Mouse (Mus musculus) hindbrain, embryonic 13.5 days (tissue): ENCODE results near the gene Gm17657. TPM values are rescaled to one million over a fixed set of nuclear protein-coding genes. Genes with fewer than 3 reads are reported as not detected.
"Not testable (repeated sequence)": the region's sequence is repeated elsewhere in the genome, so short reads cannot be mapped to it uniquely, and the experiment has no call there.

Experiments used
- ATAC-seq: fragments of 200-750 bp; cut with Nextera tagmentation; 2 replicates; pipeline ENCODE4 v1.8.0; 2017; ENCODE audit warnings: moderate TSS enrichment; ENCODE audit not compliant: low FRiP score
- H3K27ac ChIP-seq: fragments of 300-500 bp; sonication (generic); 2 replicates; pipeline ENCODE4 v1.5.1; 2015; ENCODE audit warnings: inconsistent platforms, mild to moderate bottlenecking, moderate library complexity
- H3K27me3 ChIP-seq: fragments of 300-500 bp; sonication (generic); 2 replicates; pipeline ENCODE4 v1.6.1; 2015; ENCODE audit warnings: mild to moderate bottlenecking, inconsistent platforms
- H3K36me3 ChIP-seq: fragments of 300-500 bp; sonication (generic); 2 replicates; pipeline ENCODE4 v1.6.1; 2015; ENCODE audit warnings: mild to moderate bottlenecking, inconsistent platforms
- H3K4me1 ChIP-seq: fragments of 300-500 bp; sonication (generic); replicated peaks from 2 replicates; pipeline ENCODE4 v1.6.1; 2015; ENCODE audit warnings: inconsistent platforms
- H3K4me2 ChIP-seq: fragments of 300-500 bp; sonication (generic); 2 replicates; pipeline ENCODE4 v1.6.1; 2015; ENCODE audit warnings: inconsistent platforms, mild to moderate bottlenecking, moderate library complexity
- H3K4me3 ChIP-seq: fragments of 300-500 bp; sonication (generic); 2 replicates; pipeline ENCODE4 v1.5.1; 2015; ENCODE audit warnings: mild to moderate bottlenecking, inconsistent platforms
- H3K9ac ChIP-seq: fragments of 300-500 bp; sonication (generic); 2 replicates; pipeline ENCODE4 v1.6.1; 2015; ENCODE audit warnings: mild to moderate bottlenecking, inconsistent platforms
- H3K9me3 ChIP-seq: fragments of 300-500 bp; sonication (generic); 2 replicates; pipeline ENCODE4 v1.6.1; 2016; ENCODE audit warnings: inconsistent platforms
- WGBS: fragments of 180-500 bp; shearing (Covaris S2); methylation state at CpG from one replicate; pipeline ENCODE4 v1.1.7; 2015; 5-methylcytosine and 5-hydroxymethylcytosine counted together
- polyA plus RNA-seq: library from polyadenylated mRNA; unstranded; fragments of >200 nt; fragmentation: Nextera tagmentation; extraction: Ambion mirVana; gene quantifications from 2 replicates; pipeline ENCODE4 v1.2.1, GENCODE M21; 2015

Gene Gm17657
- polyA plus RNA-seq, 1 experiment from 2014 or later, result not detected

GRCm38 (mm10) chr17:29513044-29513730, 36.3 kb downstream of the Gm17657 start:
- H3K27me3 ChIP-seq, result no peaks in the 10 kb centered on the region
- no peak overlapping the region for H3K4me2 ChIP-seq
- H3K27ac ChIP-seq, result no peak overlapping the region
- peak; percentile 43; the same call in 1 of the 2 replicates for ATAC-seq
- 41% methylated on average over 13 of the region's 13 CpGs for WGBS
- no peaks in the 10 kb centered on the region for H3K9me3 ChIP-seq
- H3K36me3 ChIP-seq, result no peaks in the 10 kb centered on the region
- H3K9ac ChIP-seq, result no peak overlapping the region
- no peaks in the 10 kb centered on the region for H3K4me1 ChIP-seq
- no peak overlapping the region for H3K4me3 ChIP-seq

DNA sequence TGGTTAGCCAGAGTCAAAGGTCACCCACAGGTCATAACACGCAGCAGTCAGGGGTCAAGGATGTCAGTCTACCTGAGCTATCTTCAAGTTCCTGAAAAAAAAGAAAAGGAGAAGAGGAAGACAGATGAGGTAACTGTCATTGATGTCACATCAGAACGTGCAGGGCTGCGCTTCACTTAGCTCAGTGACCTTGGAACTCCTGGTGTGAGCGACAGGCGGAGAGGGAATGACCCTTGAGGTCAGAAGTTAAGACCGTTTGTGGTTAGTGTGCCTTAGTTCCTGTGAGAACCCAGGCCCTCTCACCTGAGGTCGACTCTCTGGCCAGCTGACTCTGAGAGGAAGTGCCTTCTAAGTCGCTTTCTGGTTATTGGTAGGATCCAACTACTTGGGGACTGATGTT, 38.7 kb downstream of the Gm17657 start:
- Histone ChIP-seq H3K9ac (no peak overlapping the region), H3K4me1 (no peaks in the 10 kb centered on the region), H3K9me3 (no peaks in the 10 kb centered on the region), H3K36me3 (no peaks in the 10 kb centered on the region), H3K27ac (no peak overlapping the region), H3K4me2 (no peak overlapping the region), H3K4me3 (no peak overlapping the region), H3K27me3 (no peaks in the 10 kb centered on the region)
- ATAC-seq, result no peak
- 60% methylated on average over 8 of the region's 8 CpGs for WGBS

DNA sequence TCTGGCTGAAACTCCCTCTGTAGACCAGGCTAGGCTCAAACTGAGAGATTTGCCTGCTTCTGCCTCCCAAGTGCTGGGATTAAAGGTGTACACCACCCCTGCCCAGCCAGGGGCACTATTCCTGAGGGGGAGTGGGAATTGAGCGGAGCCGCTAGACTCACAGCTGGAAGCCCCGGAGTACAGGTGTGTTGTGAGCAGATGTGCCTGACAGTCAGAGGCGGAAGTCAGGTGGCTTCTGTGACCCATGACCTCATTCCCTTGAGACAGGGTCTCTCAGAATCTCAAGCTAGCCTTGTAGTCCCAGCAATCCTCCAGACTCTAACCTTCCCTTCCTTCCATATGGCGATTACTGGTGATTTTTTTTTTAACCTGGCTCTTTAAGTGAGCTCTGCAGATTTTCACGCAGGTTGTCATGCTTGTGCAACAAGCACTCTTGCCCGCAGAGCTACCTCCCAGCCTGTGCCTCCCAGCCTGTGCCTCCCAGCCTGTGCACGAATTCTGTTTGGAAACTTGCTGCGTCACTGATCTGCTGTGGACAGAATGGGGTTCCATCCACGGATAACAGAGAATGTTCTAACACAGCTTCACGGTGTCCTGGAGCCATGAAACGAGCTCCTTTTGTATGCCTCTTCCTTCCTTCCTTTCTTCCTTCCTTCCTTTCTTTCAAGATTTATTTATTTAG, 40.4 kb downstream of the Gm17657 start:
- Histone ChIP-seq H3K4me2 (no peak overlapping the region), H3K9me3 (no peaks in the 10 kb centered on the region), H3K36me3 (no peaks in the 10 kb centered on the region), H3K9ac (no peak overlapping the region), H3K27ac (no peak overlapping the region), H3K4me1 (no peaks in the 10 kb centered on the region), H3K4me3 (no peak overlapping the region), H3K27me3 (0 out of 2 replicates have a peak, but pooled peaks cover 3% of the 10 kb centered on the region)
- WGBS, result 73% methylated on average over 12 of the region's 12 CpGs
- ATAC-seq, result no peak

- Histone ChIP-seq H3K9ac (no peak overlapping the region), H3K27ac (no peak overlapping the region), H3K9me3 (no peaks in the 10 kb centered on the region), H3K27me3 (0 out of 2 replicates have a peak, but pooled peaks cover 11% of the 10 kb centered on the region), H3K4me2 (no peak overlapping the region), H3K4me3 (no peak overlapping the region), H3K36me3 (no peaks in the 10 kb centered on the region), H3K4me1 (peaks cover 3% of the 10 kb centered on the region; the same call in 1 of the 2 replicates)
- WGBS, result 76% methylated on average over 5 of the region's 5 CpGs
- no peak for ATAC-seq
Observed at GRCm38 (mm10) chr17:29503700-29504099, 45.7 kb downstream of the Gm17657 start.

DNA sequence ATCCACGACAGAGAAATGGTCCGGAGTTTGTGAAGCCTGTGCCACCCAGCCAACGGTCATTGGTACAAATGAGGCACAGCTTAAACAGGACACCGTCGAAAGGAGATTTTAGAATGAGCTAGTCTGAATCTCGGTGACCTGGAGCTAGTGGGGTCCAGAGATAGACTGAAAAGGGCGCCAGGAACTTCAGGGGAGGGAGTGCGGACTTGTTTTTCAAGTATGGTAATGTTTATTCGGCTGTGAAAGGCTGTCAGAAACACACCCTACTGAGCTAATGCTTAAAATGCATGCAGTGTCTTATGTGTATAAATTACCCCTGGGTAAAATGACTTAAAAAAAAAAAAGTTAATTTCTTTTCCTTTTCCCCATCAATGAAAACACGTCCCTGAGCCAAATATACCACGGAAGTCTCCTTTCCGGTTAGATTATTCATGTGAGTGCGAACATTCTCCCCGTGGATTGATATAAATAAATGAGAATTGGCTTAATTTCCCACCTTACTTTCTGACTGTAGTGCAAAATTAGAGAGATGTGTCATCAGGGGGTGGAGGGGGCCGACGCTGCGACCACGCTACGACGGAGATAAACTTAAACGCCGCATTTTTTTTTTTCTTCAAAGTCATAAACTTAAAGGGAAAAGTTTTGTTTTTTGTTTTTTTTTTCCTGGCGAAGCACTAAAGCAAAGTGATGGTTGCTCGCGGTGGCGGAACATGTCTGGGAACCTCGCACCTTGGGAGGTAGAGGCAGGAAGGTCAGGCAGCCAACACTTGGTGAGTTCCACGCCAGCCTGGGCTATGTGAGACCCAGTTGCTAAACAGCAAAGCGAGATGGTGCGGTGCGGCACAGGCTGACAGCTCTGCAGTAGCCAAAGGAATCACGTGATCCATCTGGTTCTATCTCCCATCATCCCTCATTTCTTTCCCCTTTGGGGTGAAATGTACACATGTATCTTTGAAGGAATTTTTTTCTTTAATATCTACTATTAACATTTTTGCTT, 46.5 kb downstream of the Gm17657 start:
- Histone ChIP-seq H3K27me3 (0 out of 2 replicates have a peak, but pooled peaks cover 11% of the 10 kb centered on the region), H3K4me1 (peaks cover 3% of the 10 kb centered on the region; the same call in 1 of the 2 replicates), H3K4me2 (peak overlapping the region; percentile 18; the same call in 1 of the 2 replicates), H3K27ac (no peak overlapping the region), H3K9me3 (no peaks in the 10 kb centered on the region), H3K36me3 (no peaks in the 10 kb centered on the region), H3K4me3 (no peak overlapping the region), H3K9ac (no peak overlapping the region)
- ATAC-seq, result no peak
- WGBS, result 19% methylated on average over 32 of the region's 32 CpGs

GRCm38 (mm10) chr17:29502005-29502668, 47.3 kb downstream of the Gm17657 start:
- Histone ChIP-seq H3K27ac (no peak overlapping the region), H3K27me3 (0 out of 2 replicates have a peak, but pooled peaks cover 11% of the 10 kb centered on the region), H3K4me3 (no peak overlapping the region), H3K9me3 (no peaks in the 10 kb centered on the region), H3K9ac (no peak overlapping the region), H3K36me3 (no peaks in the 10 kb centered on the region), H3K4me1 (peaks cover 3% of the 10 kb centered on the region; the same call in 1 of the 2 replicates), H3K4me2 (0 out of 2 replicates have a peak overlapping the region, but pooled peaks have one; percentile 6)
- WGBS, result 84% methylated on average over 7 of the region's 7 CpGs
- ATAC-seq, result no peak

- WGBS, result 81% methylated on average over 17 of the region's 17 CpGs
- ATAC-seq, result no peak
- no peak overlapping the region for H3K4me3 ChIP-seq
- H3K36me3 ChIP-seq, result no peaks in the 10 kb centered on the region
- H3K9ac ChIP-seq, result no peak overlapping the region
- H3K27ac ChIP-seq, result no peak overlapping the region
- no peaks in the 10 kb centered on the region for H3K9me3 ChIP-seq
- H3K27me3 ChIP-seq, result 0 out of 2 replicates have a peak, but pooled peaks cover 11% of the 10 kb centered on the region
- no peak overlapping the region for H3K4me2 ChIP-seq
- peaks cover 3% of the 10 kb centered on the region; the same call in 1 of the 2 replicates for H3K4me1 ChIP-seq
Observed at GRCm38 (mm10) chr17:29500802-29501469, 48.5 kb downstream of the Gm17657 start.

- Histone ChIP-seq H3K4me1 (peaks cover 3% of the 10 kb centered on the region; the same call in 1 of the 2 replicates), H3K9me3 (no peaks in the 10 kb centered on the region), H3K27me3 (0 out of 2 replicates have a peak, but pooled peaks cover 11% of the 10 kb centered on the region), H3K4me2 (no peak overlapping the region), H3K4me3 (no peak overlapping the region), H3K36me3 (no peaks in the 10 kb centered on the region), H3K27ac (no peak overlapping the region), H3K9ac (no peak overlapping the region)
- no peak for ATAC-seq
- WGBS, result 83% methylated on average over 7 of the region's 7 CpGs
Observed at GRCm38 (mm10) chr17:29500243-29500740, 49.1 kb downstream of the Gm17657 start.

GRCm38 (mm10) chr17:29499511-29499910, 49.9 kb downstream of the Gm17657 start:
- Histone ChIP-seq H3K9me3 (no peaks in the 10 kb centered on the region), H3K9ac (no peak overlapping the region), H3K4me1 (peaks cover 6% of the 10 kb centered on the region), H3K27ac (no peak overlapping the region), H3K4me3 (no peak overlapping the region), H3K4me2 (no peak overlapping the region), H3K36me3 (peaks cover 3% of the 10 kb centered on the region), H3K27me3 (0 out of 2 replicates have a peak, but pooled peaks cover 11% of the 10 kb centered on the region)
- ATAC-seq, result no peak
- 82% methylated on average over 6 of the region's 6 CpGs for WGBS

DNA sequence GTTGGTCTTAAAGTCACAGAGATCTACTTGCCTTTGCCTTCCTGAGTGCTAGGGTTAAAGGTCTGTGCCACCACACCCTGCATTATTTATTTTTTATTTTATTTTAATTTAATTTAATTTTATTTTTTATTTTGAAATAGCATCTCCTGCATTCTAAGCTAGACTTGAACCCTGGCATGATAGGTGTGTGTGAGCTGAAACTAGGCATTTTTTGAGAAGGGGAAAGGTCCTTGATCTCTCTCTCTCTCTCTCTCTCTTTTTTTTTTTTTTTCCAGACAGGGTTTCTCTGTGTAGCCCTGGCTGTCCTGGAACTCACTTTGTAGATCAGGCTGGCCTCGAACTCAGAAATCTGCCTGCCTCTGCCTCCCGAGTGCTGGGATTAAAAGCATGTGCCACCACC, 50.5 kb downstream of the Gm17657 start:
- not testable (repeated sequence) for ATAC-seq, H3K27me3 ChIP-seq, H3K4me3 ChIP-seq, H3K9me3 ChIP-seq, H3K4me1 ChIP-seq, H3K36me3 ChIP-seq, H3K4me2 ChIP-seq, H3K9ac ChIP-seq, H3K27ac ChIP-seq
- 81% methylated on average over 2 of the region's 2 CpGs for WGBS

DNA sequence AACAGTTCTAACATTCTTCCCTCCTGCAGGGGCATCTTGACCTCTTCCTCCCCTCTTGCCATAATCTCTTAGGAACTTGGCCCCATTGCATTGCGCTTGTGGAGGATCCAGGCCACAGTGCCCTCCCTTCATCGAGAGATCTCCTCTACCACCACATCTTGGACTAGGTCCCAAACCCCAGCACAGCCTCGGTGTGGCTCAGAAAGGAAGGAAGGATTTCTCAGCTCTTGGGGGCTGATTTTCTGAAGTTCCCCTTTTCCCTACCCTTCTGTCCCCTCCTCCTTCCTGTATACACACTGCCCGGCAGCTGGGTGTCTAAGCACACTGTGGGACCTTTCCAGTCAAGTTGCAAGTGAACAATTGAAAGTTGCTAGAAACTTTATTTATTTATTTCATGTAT, 51.4 kb downstream of the Gm17657 start:
- Histone ChIP-seq H3K27ac (no peak overlapping the region), H3K9ac (no peak overlapping the region), H3K4me2 (no peak overlapping the region), H3K27me3 (0 out of 2 replicates have a peak, but pooled peaks cover 4% of the 10 kb centered on the region), H3K36me3 (peaks cover 11% of the 10 kb centered on the region), H3K4me1 (peaks cover 17% of the 10 kb centered on the region), H3K4me3 (no peak overlapping the region), H3K9me3 (no peaks in the 10 kb centered on the region)
- 70% methylated on average over 4 of the region's 4 CpGs for WGBS
- no peak for ATAC-seq
